Mouse (Mus musculus): ENCODE results near the gene Bmi1.

DNA sequence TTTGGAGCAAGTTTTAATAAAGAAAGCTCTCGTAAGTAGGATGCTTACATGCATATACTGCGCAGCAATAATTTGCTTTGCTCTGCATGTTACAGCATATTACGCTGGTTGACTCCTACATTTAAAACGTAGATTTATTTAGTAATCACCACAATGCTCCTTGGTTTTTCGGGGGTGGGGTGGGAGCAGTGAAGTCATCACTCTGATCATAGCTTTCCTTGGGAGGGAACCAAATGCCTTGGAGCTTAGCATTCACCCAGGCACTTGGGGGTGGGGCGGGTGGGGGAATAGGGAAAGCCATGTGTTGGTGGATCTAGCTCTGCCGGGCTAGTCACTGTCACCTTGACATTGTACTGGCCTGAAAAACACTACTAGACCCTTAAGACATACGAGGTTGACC, 18.3 kb downstream of the Bmi1 start:
- TF ChIP-seq POLR2A (IDR thresholded peaks at IDR 0.05; ENCODE audit: low read depth, low read length) (no peak), CTCF (IDR thresholded peaks at IDR 0.05; ENCODE audit: extremely low read depth, insufficient read length, insufficient replicate concordance, low read depth, low read length) (no peak)

Measured in small intestine, adult 2 months (tissue).